Mouse (Mus musculus) hindbrain, postnatal 0 days (tissue): ENCODE results near the gene Sun1. TPM values are rescaled to one million over a fixed set of nuclear protein-coding genes. Genes with fewer than 3 reads are reported as not detected.

Experiments used
- ATAC-seq: fragments of 200-750 bp; cut with Nextera tagmentation; 2 replicates; pipeline ENCODE4 v1.8.0; 2017; ENCODE audit warnings: mild to moderate bottlenecking, moderate TSS enrichment, moderate library complexity
- DNase-seq: peaks from one replicate; pipeline ENCODE4 v3.0.0-alpha.2; 2015; ENCODE audit warnings: low spot score
- H3K27ac ChIP-seq: fragments of 300-500 bp; sonication (generic); 2 replicates; pipeline ENCODE4 v1.5.1; 2014; ENCODE audit warnings: mild to moderate bottlenecking
- H3K27me3 ChIP-seq: fragments of 300-500 bp; sonication (generic); 2 replicates; pipeline ENCODE4 v1.6.1; 2014; ENCODE audit warnings: low read length, mixed read lengths; ENCODE audit not compliant: insufficient read depth
- H3K36me3 ChIP-seq: fragments of 300-500 bp; sonication (generic); 2 replicates; pipeline ENCODE4 v1.6.1; 2014; ENCODE audit warnings: low read length, mixed read lengths; ENCODE audit not compliant: insufficient read depth
- H3K4me1 ChIP-seq: fragments of 300-500 bp; sonication (generic); 2 replicates; pipeline ENCODE4 v1.6.1; 2014; ENCODE audit warnings: antibody characterized with exemption, low read length, mixed read lengths; ENCODE audit not compliant: insufficient read depth
- H3K4me2 ChIP-seq: fragments of 300-500 bp; sonication (generic); 2 replicates; pipeline ENCODE4 v1.6.1; 2014; ENCODE audit warnings: low read depth, mild to moderate bottlenecking, low read length, moderate library complexity, mixed read lengths
- H3K4me3 ChIP-seq: fragments of 300-500 bp; sonication (generic); 2 replicates; pipeline ENCODE4 v1.5.1; 2014; ENCODE audit warnings: low read length
- H3K9ac ChIP-seq: fragments of 300-500 bp; sonication (generic); replicated peaks from 2 replicates; pipeline ENCODE4 v1.6.1; 2014; ENCODE audit warnings: mild to moderate bottlenecking, low read length, moderate library complexity, mixed read lengths
- H3K9me3 ChIP-seq: fragments of 300-500 bp; sonication (generic); 2 replicates; pipeline ENCODE4 v1.6.1; 2016; ENCODE audit warnings: low read length, mixed read lengths
- CTCF ChIP-seq: IDR thresholded peaks from 2 replicates; pipeline ENCODE4 v1.5.1; 2016; ENCODE audit warnings: antibody characterized with exemption, control low read depth, low read depth
- WGBS: fragments of 180-500 bp; shearing (Covaris S2); extraction: QIAGEN DNeasy Blood & Tissue Kit; methylation state at CpG from one replicate; pipeline ENCODE4 v1.1.7; 2014; 5-methylcytosine and 5-hydroxymethylcytosine counted together
- polyA plus RNA-seq: library from polyadenylated mRNA; unstranded; fragments of >200 nt; fragmentation: Nextera tagmentation; extraction: Ambion mirVana; gene quantifications from 2 replicates; pipeline ENCODE4 v1.2.1, GENCODE M21; 2015
- total RNA-seq: library from RNA; depleted of rRNA; stranded (reverse); fragments of >200 nt; gene quantifications from 2 replicates; pipeline ENCODE4 v1.2.3, GENCODE M21; 2014

Gene Sun1
- total and polyA plus RNA-seq, 2 experiments from 2014 or later: 33.9 to 78.5 TPM

DNA sequence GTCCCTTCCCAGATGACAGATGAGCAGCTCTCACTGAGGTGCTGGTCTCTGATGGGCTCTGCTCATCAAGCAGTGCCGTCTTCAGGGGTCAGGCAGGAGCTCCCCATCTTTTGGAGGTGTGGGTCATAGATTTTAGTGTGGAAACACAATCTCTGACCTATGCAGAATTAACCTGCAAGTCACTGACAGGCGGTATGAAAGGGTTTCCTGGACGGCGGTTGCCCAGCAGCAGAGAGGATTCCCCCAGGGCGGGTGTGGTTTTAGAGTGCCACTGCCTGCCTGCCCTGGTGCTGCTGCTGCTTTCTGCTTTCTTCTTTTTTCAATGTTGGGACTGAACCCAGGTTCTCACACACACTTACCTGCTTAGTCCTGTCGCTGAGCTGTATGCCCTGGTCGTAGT lies 6.1 kb downstream of the Sun1 start:
- H3K9me3 ChIP-seq: no peaks in the 10 kb centered on the region
- DNase-seq (no peak), ATAC-seq (no peak)
- H3K4me1 ChIP-seq: peaks cover 11% of the 10 kb centered on the region
- H3K9ac ChIP-seq: no peak overlapping the region
- no peak for TF ChIP-seq CTCF
- no peaks in the 10 kb centered on the region for H3K27me3 ChIP-seq
- H3K27ac ChIP-seq: no peak overlapping the region
- no peaks in the 10 kb centered on the region for H3K36me3 ChIP-seq
- no peak overlapping the region for H3K4me2 ChIP-seq
- WGBS: 58% methylated on average over 7 of the region's 7 CpGs
- H3K4me3 ChIP-seq: no peak overlapping the region

DNA sequence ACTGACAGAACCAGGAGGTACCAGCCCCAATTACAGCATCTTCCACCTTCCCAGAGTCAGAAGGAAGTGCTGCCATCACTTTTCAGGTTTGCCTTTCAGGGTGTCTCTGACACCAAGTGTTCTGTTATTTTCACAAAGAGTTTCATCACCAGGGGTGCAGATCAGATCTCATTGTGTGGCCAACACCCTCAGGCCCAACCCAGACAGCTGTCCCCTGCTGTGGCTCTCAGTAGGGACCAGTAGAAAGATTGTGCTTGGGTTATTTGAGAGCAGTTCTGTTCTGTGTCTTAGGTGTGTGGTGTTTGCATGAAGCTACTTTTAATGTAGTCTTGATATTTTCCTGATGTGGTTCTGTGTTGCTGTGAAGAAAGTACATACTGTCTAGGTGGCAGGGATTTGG lies 7.7 kb downstream of the Sun1 start:
- no peak overlapping the region for H3K4me3 ChIP-seq
- H3K36me3 ChIP-seq: no peaks in the 10 kb centered on the region
- no peaks in the 10 kb centered on the region for H3K9me3 ChIP-seq
- no peak overlapping the region for H3K4me2 ChIP-seq
- H3K27me3 ChIP-seq: no peaks in the 10 kb centered on the region
- no peak overlapping the region for H3K27ac ChIP-seq
- DNase-seq (no peak), ATAC-seq (no peak)
- no peak overlapping the region for H3K9ac ChIP-seq
- TF ChIP-seq CTCF: no peak
- H3K4me1 ChIP-seq: no peaks in the 10 kb centered on the region

DNA sequence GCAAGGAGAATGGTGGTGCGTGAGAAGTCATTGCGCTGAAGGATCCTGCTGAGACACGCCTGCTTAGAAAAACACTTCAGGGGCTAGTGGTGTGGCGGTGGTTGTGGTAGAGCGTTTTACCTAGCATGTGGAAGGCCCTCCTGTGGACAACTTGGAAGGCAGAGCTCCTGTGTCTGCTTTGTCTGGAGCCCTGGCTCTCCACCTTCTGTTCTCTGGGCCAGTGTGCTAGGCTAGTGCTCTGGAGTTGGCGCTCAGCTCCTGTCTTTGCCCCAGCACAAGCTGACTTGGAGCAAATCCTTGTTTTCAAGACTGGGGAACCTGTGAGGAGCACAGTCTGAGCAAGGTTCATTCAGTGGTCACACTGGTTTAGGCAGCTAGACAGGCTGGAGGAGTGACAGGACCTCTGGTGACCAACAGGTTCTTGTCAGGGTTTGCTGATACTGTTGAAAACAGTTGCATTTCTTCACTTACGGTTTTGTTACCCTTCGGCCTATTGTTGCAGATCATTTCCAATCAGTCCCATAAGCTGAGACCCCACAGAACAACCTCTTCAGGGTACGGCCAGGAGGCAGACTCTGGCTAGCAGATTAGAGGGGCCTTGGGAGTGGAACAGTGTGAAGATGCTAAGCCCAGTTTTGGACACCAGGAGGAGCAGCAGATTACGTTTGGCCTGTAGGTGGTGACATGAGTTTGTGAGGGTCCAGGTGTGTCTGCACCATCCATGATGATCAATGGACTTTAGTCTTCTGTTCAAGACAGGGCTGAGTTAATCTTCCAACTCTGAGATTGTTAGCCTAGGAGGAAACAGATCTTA lies 8.6 kb downstream of the Sun1 start:
- no peak overlapping the region for H3K4me3 ChIP-seq
- no peak overlapping the region for H3K4me2 ChIP-seq
- no peaks in the 10 kb centered on the region for H3K27me3 ChIP-seq
- DNase-seq: no peak
- 80% methylated on average over 10 of the region's 10 CpGs for WGBS
- peak; percentile 62 for TF ChIP-seq CTCF
- no peaks in the 10 kb centered on the region for H3K4me1 ChIP-seq
- H3K9me3 ChIP-seq: no peaks in the 10 kb centered on the region
- H3K36me3 ChIP-seq: no peaks in the 10 kb centered on the region
- no peak overlapping the region for H3K27ac ChIP-seq
- no peak for ATAC-seq
- no peak overlapping the region for H3K9ac ChIP-seq

DNA sequence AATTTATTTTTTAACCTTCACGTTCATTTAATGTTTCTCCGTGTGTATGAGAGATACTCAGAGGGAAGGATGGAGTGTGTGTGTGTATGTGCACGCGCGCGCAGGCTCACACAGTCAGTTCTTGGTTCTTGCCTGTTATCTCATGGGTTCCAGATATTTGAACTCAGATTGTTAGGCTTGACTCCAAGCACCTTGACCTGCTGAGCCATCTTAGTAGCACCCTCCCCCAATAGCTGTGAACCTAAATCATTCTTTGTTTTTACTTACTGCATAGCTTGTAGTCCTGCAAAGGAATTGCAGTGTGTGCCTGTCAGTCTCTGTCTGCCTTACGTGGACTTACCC lies 9.2 kb downstream of the Sun1 start:
- Histone ChIP-seq H3K27me3 (no peaks in the 10 kb centered on the region), H3K4me3 (no peak overlapping the region), H3K36me3 (no peaks in the 10 kb centered on the region; the same call in 1 of the 2 replicates), H3K4me1 (no peaks in the 10 kb centered on the region), H3K4me2 (no peak overlapping the region), H3K9ac (no peak overlapping the region), H3K9me3 (no peaks in the 10 kb centered on the region), H3K27ac (no peak overlapping the region)
- WGBS: 95% methylated on average over 7 of the region's 7 CpGs
- ATAC-seq: no peak
- DNase-seq: no peak
- TF ChIP-seq CTCF: no peak

DNA sequence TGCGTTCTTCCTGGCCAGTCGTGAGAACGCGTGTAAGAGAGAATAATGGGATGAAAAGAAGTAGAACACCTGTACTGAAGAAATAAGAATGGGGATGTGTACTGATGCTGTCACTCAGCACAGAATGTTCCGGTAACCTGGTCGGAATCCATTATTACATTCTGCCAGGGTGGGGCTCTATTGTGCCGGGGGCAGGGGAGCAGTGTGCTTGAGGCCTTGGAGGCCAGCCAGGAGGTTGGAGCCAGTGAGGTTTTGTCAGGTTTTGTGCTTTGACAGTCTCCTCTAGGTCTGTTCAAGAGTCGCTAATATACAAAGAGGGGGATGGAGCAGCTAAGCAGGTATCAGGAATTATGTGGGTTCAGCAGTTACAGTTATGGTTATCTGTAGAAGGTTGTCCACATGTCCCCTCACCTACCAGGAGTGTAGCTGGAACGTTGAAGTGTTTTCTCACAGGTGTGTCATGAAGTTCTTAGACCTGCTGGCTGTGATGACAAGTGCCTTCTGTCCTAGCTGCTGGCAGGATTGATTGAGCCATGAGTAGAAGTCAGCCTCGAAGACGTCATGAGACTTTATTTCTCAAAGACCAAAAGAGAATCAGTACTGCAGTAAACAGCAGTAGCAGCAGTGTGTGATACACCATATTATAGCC lies 11.4 kb downstream of the Sun1 start:
- no peak for ATAC-seq
- no peak overlapping the region for H3K27ac ChIP-seq
- no peaks in the 10 kb centered on the region for H3K27me3 ChIP-seq
- H3K4me2 ChIP-seq: no peak overlapping the region
- no peak overlapping the region for H3K4me3 ChIP-seq
- TF ChIP-seq CTCF: no peak
- peaks cover 12% of the 10 kb centered on the region; the same call in 1 of the 2 replicates for H3K36me3 ChIP-seq
- H3K4me1 ChIP-seq: no peaks in the 10 kb centered on the region
- no peaks in the 10 kb centered on the region for H3K9me3 ChIP-seq
- 90% methylated on average over 11 of the region's 11 CpGs for WGBS
- no peak overlapping the region for H3K9ac ChIP-seq
- no peak for DNase-seq

DNA sequence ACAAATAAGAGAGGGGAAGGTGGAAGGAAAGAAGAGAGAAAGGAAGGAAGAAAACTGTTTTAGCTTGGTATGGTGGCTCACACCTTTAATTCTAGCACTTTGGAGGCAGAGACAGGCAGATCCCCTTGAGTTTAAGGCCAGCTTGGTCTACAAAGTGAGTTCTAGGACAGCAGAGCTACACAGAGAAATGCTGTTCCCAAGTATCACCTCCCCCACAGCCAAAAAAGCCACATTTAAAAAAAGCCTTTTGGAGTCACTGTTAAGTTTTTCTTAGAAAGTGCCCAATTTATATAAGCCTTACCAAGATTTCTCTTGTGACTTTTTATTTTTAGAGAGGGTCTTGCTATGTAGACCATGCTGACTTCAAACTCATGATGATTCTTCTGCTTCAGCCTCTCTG lies 13.9 kb downstream of the Sun1 start:
- H3K36me3 ChIP-seq: peaks cover 12% of the 10 kb centered on the region; the same call in 1 of the 2 replicates
- H3K27me3 ChIP-seq: no peaks in the 10 kb centered on the region
- no peak for ATAC-seq

DNA sequence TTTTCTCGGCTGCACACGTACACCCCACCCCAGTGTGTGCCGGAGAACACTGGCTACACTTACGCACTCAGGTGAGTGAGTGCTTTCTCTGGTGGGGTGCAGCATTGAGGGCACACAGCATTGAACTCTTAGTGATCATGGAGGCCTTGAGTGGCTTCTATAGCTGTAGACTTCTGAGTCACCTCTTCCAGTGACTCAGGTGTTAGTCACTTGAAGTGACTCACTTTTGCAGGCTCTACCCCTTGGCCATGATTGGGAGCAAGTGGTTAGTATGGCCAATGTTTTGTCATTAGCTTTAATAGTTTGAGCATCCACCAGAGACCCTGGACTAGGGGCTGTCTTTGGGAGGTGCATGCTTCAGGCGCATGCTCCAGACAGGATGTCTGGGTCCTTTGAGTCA lies 14.7 kb downstream of the Sun1 start:
- Histone ChIP-seq H3K27me3 (no peaks in the 10 kb centered on the region), H3K4me2 (no peak overlapping the region), H3K9me3 (no peaks in the 10 kb centered on the region), H3K9ac (no peak overlapping the region), H3K27ac (no peak overlapping the region), H3K4me1 (no peaks in the 10 kb centered on the region), H3K4me3 (no peak overlapping the region), H3K36me3 (peaks cover 12% of the 10 kb centered on the region; the same call in 1 of the 2 replicates)
- ATAC-seq (no peak), DNase-seq (no peak)
- WGBS: 98% methylated on average over 5 of the region's 5 CpGs
- no peak for TF ChIP-seq CTCF

More for the DNA sequence above, 13.9 kb downstream of the Sun1 start:
- no peak overlapping the region for H3K4me2 ChIP-seq
- TF ChIP-seq CTCF: no peak
- no peaks in the 10 kb centered on the region for H3K4me1 ChIP-seq
- no peaks in the 10 kb centered on the region for H3K9me3 ChIP-seq
- H3K4me3 ChIP-seq: no peak overlapping the region
- no peak for DNase-seq
- no peak overlapping the region for H3K27ac ChIP-seq
- H3K9ac ChIP-seq: no peak overlapping the region
